Mouse (Mus musculus): ENCODE measurements around the gene Lgr4. TPM values are rescaled to one million over a fixed set of nuclear protein-coding genes. Genes with fewer than 3 reads are reported as not detected.
"Not testable (repeated sequence)": the region's sequence is repeated elsewhere in the genome, so short reads cannot be mapped to it uniquely, and the experiment has no call there.

Gene Lgr4
- 8.0 and 8.6 TPM in 2 replicates for polyA plus RNA-seq (2015; fragmentation: Nextera tagmentation; extraction: Ambion mirVana)

- no peaks in the 10 kb centered on the region for H3K36me3 ChIP-seq
- H3K9ac ChIP-seq = peak within 1 kb of the TSS; percentile 70
- no peaks in the 10 kb centered on the region for H3K27me3 ChIP-seq
- H3K9me3 ChIP-seq = no peaks in the 10 kb centered on the region
- peak within 1 kb of the TSS; percentile 94 for H3K4me2 ChIP-seq
- under 1% methylated on average over 73 of the region's 111 CpGs for WGBS
- H3K4me3 ChIP-seq = peak within 1 kb of the TSS; percentile 66
- peaks cover 38% of the 10 kb centered on the region for H3K4me1 ChIP-seq (replicated peaks)
- peak; percentile 98 for ATAC-seq (ENCODE audit: low FRiP score, low read depth)
- peak within 1 kb of the TSS; percentile 87 for H3K27ac ChIP-seq (replicated peaks)
Observed at GRCm38 (mm10) chr2:109917496-109918413, at the start of gene Lgr4. Gene Lgr4 (plus strand): TSS chr2:109917647.

GRCm38 (mm10) chr2:109879429-109879828 is 38.0 kb upstream of the Lgr4 start:
- H3K4me2 ChIP-seq; H3K9ac ChIP-seq; H3K27me3 ChIP-seq; H3K4me3 ChIP-seq; H3K27ac ChIP-seq (replicated peaks); H3K4me1 ChIP-seq (replicated peaks); H3K36me3 ChIP-seq; H3K9me3 ChIP-seq; ATAC-seq (ENCODE audit: low FRiP score, low read depth): not testable (repeated sequence)
- 88% methylated on average over 4 of the region's 4 CpGs for WGBS

GRCm38 (mm10) chr2:109881111-109881510 is 36.3 kb upstream of the Lgr4 start:
- Histone ChIP-seq H3K27ac (replicated peaks) (no peak overlapping the region), H3K9ac (no peak overlapping the region), H3K36me3 (no peaks in the 10 kb centered on the region), H3K9me3 (no peaks in the 10 kb centered on the region), H3K4me2 (no peak overlapping the region), H3K4me3 (no peak overlapping the region), H3K27me3 (no peaks in the 10 kb centered on the region), H3K4me1 (replicated peaks) (no peaks in the 10 kb centered on the region)
- WGBS = 68% methylated on average over 2 of the region's 2 CpGs
- no peak for ATAC-seq (ENCODE audit: low FRiP score, low read depth)

GRCm38 (mm10) chr2:109881625-109882024 is 35.8 kb upstream of the Lgr4 start:
- H3K9ac ChIP-seq = no peak overlapping the region
- 67% methylated on average over 1 of the region's 1 CpGs for WGBS
- H3K36me3 ChIP-seq = no peaks in the 10 kb centered on the region
- H3K9me3 ChIP-seq = no peaks in the 10 kb centered on the region
- H3K4me3 ChIP-seq = no peak overlapping the region
- no peak overlapping the region for H3K4me2 ChIP-seq
- H3K4me1 ChIP-seq (replicated peaks) = no peaks in the 10 kb centered on the region
- no peaks in the 10 kb centered on the region for H3K27me3 ChIP-seq
- no peak overlapping the region for H3K27ac ChIP-seq (replicated peaks)
- ATAC-seq (ENCODE audit: low FRiP score, low read depth) = no peak

- WGBS = 74% methylated on average over 4 of the region's 4 CpGs
Observed at GRCm38 (mm10) chr2:109884106-109884505, 33.3 kb upstream of the Lgr4 start.

GRCm38 (mm10) chr2:109884507-109884906 is 32.9 kb upstream of the Lgr4 start:
- Histone ChIP-seq H3K27me3 (no peaks in the 10 kb centered on the region), H3K4me2 (no peak overlapping the region), H3K9me3 (no peaks in the 10 kb centered on the region), H3K4me1 (replicated peaks) (no peaks in the 10 kb centered on the region), H3K4me3 (no peak overlapping the region), H3K36me3 (no peaks in the 10 kb centered on the region), H3K27ac (replicated peaks) (no peak overlapping the region), H3K9ac (no peak overlapping the region)
- no peak for ATAC-seq (ENCODE audit: low FRiP score, low read depth)
- WGBS = 63% methylated on average over 4 of the region's 4 CpGs

More at GRCm38 (mm10) chr2:109884106-109884505, 33.3 kb upstream of the Lgr4 start:
- Histone ChIP-seq H3K4me1 (replicated peaks) (no peaks in the 10 kb centered on the region), H3K27ac (replicated peaks) (no peak overlapping the region), H3K9me3 (no peaks in the 10 kb centered on the region), H3K27me3 (no peaks in the 10 kb centered on the region), H3K4me2 (no peak overlapping the region), H3K36me3 (no peaks in the 10 kb centered on the region), H3K9ac (no peak overlapping the region), H3K4me3 (no peak overlapping the region)
- ATAC-seq (ENCODE audit: low FRiP score, low read depth) = no peak

- 39% methylated on average over 4 of the region's 4 CpGs for WGBS
- Histone ChIP-seq H3K4me3 (peak overlapping the region; percentile 77), H3K4me1 (replicated peaks) (peaks cover 21% of the 10 kb centered on the region), H3K4me2 (peak overlapping the region; percentile 54), H3K27me3 (no peaks in the 10 kb centered on the region), H3K36me3 (peaks cover 9% of the 10 kb centered on the region), H3K9ac (peak overlapping the region; percentile 95), H3K27ac (replicated peaks) (peak overlapping the region; percentile 95), H3K9me3 (no peaks in the 10 kb centered on the region)
- ATAC-seq (ENCODE audit: low FRiP score, low read depth) = no peak
Observed at GRCm38 (mm10) chr2:109890068-109890467, 27.4 kb upstream of the Lgr4 start.

GRCm38 (mm10) chr2:109890597-109890996 is 26.9 kb upstream of the Lgr4 start, which contains the start of gene Lin7c:
Gene Lin7c (plus strand): TSS chr2:109890853.
- ATAC-seq (ENCODE audit: low FRiP score, low read depth) = peak; percentile 100
- under 1% methylated on average over 42 of the region's 42 CpGs for WGBS

GRCm38 (mm10) chr2:109891031-109891430 is 26.4 kb upstream of the Lgr4 start:
- H3K4me1 ChIP-seq (replicated peaks) = peaks cover 21% of the 10 kb centered on the region
- H3K27ac ChIP-seq (replicated peaks) = peak overlapping the region; percentile 95
- H3K36me3 ChIP-seq = peaks cover 18% of the 10 kb centered on the region
- ATAC-seq (ENCODE audit: low FRiP score, low read depth) = peak; percentile 93
- no peaks in the 10 kb centered on the region for H3K9me3 ChIP-seq
- no peaks in the 10 kb centered on the region for H3K27me3 ChIP-seq
- peak overlapping the region; percentile 72 for H3K4me2 ChIP-seq
- under 1% methylated on average over 34 of the region's 34 CpGs for WGBS
- peak overlapping the region; percentile 77 for H3K4me3 ChIP-seq
- H3K9ac ChIP-seq = peak overlapping the region; percentile 95

More at GRCm38 (mm10) chr2:109890597-109890996, 26.9 kb upstream of the Lgr4 start, which contains the start of gene Lin7c:
- Histone ChIP-seq H3K9ac (peak within 1 kb of the TSS; percentile 95), H3K27ac (replicated peaks) (peak within 1 kb of the TSS; percentile 95), H3K27me3 (no peaks in the 10 kb centered on the region), H3K4me2 (peak within 1 kb of the TSS; percentile 72), H3K36me3 (peaks cover 14% of the 10 kb centered on the region), H3K4me3 (peak within 1 kb of the TSS; percentile 77), H3K4me1 (replicated peaks) (peaks cover 21% of the 10 kb centered on the region), H3K9me3 (no peaks in the 10 kb centered on the region)

GRCm38 (mm10) chr2:109891471-109891870 is 26.0 kb upstream of the Lgr4 start:
- H3K9me3 ChIP-seq = no peaks in the 10 kb centered on the region
- peak overlapping the region; percentile 77 for H3K4me3 ChIP-seq
- peak overlapping the region; percentile 72 for H3K4me2 ChIP-seq
- H3K27me3 ChIP-seq = no peaks in the 10 kb centered on the region
- peak overlapping the region; percentile 95 for H3K9ac ChIP-seq
- peaks cover 21% of the 10 kb centered on the region for H3K4me1 ChIP-seq (replicated peaks)
- no peak for ATAC-seq (ENCODE audit: low FRiP score, low read depth)
- WGBS = 14% methylated on average over 4 of the region's 4 CpGs
- peak overlapping the region; percentile 95 for H3K27ac ChIP-seq (replicated peaks)
- H3K36me3 ChIP-seq = peaks cover 23% of the 10 kb centered on the region

- H3K27me3 ChIP-seq = no peaks in the 10 kb centered on the region
Observed at GRCm38 (mm10) chr2:109896311-109896710, 21.1 kb upstream of the Lgr4 start.

GRCm38 (mm10) chr2:109902869-109903268 is 14.6 kb upstream of the Lgr4 start:
- 82% methylated on average over 7 of the region's 7 CpGs for WGBS
- peak; percentile 24; the same call in 1 of the 2 replicates for ATAC-seq (ENCODE audit: low FRiP score, low read depth)
- H3K4me2 ChIP-seq = no peak overlapping the region
- H3K4me3 ChIP-seq = no peak overlapping the region
- no peak overlapping the region for H3K9ac ChIP-seq
- no peaks in the 10 kb centered on the region for H3K4me1 ChIP-seq (replicated peaks)
- no peaks in the 10 kb centered on the region for H3K27me3 ChIP-seq
- H3K9me3 ChIP-seq = no peaks in the 10 kb centered on the region
- no peak overlapping the region for H3K27ac ChIP-seq (replicated peaks)
- H3K36me3 ChIP-seq = peaks cover 23% of the 10 kb centered on the region

More at GRCm38 (mm10) chr2:109896311-109896710, 21.1 kb upstream of the Lgr4 start:
- ATAC-seq (ENCODE audit: low FRiP score, low read depth) = no peak
- Histone ChIP-seq H3K9ac (no peak overlapping the region), H3K27ac (replicated peaks) (no peak overlapping the region), H3K36me3 (peaks cover 48% of the 10 kb centered on the region), H3K4me1 (replicated peaks) (peaks cover 21% of the 10 kb centered on the region), H3K4me2 (no peak overlapping the region), H3K9me3 (no peaks in the 10 kb centered on the region), H3K4me3 (no peak overlapping the region)
- WGBS = 79% methylated on average over 7 of the region's 7 CpGs
